Mouse (Mus musculus) hindbrain, embryonic 10.5 days (tissue): ENCODE results near the gene Wscd2. TPM values are rescaled to one million over a fixed set of nuclear protein-coding genes. Genes with fewer than 3 reads are reported as not detected.
A peak's percentile ranks its signal among the peaks of the same experiment; 100 is the strongest.
"Not testable (repeated sequence)": the region's sequence is repeated elsewhere in the genome, so short reads cannot be mapped to it uniquely, and the experiment has no call there.

Experiments
- DNase-seq: peaks from one replicate; pipeline ENCODE4 v3.0.0-alpha.2; 2017; ENCODE audit warnings: low spot score
- H3K27ac ChIP-seq: fragments of 300-500 bp; sonication (generic); 2 replicates; pipeline ENCODE4 v1.5.1; 2016; ENCODE audit warnings: mild to moderate bottlenecking, moderate library complexity
- H3K27me3 ChIP-seq: fragments of 300-500 bp; sonication (generic); 2 replicates; pipeline ENCODE4 v1.6.1; 2016; ENCODE audit warnings: mild to moderate bottlenecking; ENCODE audit not compliant: poor library complexity, insufficient read depth, severe bottlenecking
- H3K36me3 ChIP-seq: fragments of 300-500 bp; sonication (generic); 2 replicates; pipeline ENCODE4 v1.6.1; 2016; ENCODE audit warnings: mild to moderate bottlenecking, moderate library complexity
- H3K4me1 ChIP-seq: fragments of 300-500 bp; sonication (generic); replicated peaks from 2 replicates; pipeline ENCODE4 v1.6.1; 2016; ENCODE audit warnings: mild to moderate bottlenecking
- H3K4me3 ChIP-seq: fragments of 300-500 bp; sonication (generic); 2 replicates; pipeline ENCODE4 v1.5.1; 2016; ENCODE audit warnings: mild to moderate bottlenecking, moderate library complexity
- H3K9me3 ChIP-seq: fragments of 300-500 bp; sonication (generic); 2 replicates; pipeline ENCODE4 v1.6.1; 2016; ENCODE audit warnings: mild to moderate bottlenecking, moderate library complexity
- WGBS: fragments of 180-500 bp; shearing (Covaris S2); methylation state at CpG from one replicate; pipeline ENCODE4 v1.1.7; 2016; 5-methylcytosine and 5-hydroxymethylcytosine counted together
- polyA plus RNA-seq: library from polyadenylated mRNA; unstranded; fragments of >200 nt; fragmentation: Nextera tagmentation; extraction: Ambion mirVana; gene quantifications from 2 replicates; pipeline ENCODE4 v1.2.1, GENCODE M21; 2016

Wscd2 gene
- polyA plus RNA-seq, 1 experiment from 2014 or later, result 14.5 TPM

DNA sequence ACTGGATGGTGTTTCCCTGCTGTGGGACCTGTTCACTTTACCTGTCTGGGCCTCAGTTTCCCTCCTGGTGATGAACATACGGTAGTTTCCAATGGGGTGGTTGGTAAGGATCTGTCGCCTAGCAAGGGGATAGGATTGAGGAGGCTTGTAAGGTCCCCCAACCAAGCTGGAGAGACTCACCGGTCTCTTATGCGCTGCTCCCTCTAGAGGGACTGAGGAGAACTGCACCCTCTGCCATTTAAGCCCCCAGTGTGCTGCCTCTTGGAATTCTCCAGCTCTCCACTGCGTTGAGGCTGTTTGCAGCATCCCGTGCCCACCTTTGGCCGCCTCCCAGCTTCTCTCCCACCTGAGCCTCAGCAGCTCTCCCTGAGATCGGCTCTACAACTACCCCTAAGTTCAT lies 90.1 kb downstream of the Wscd2 start:
- 50% methylated on average over 8 of the region's 8 CpGs for WGBS
- Histone ChIP-seq H3K36me3 (no peaks in the 10 kb centered on the region), H3K4me3 (no peak overlapping the region), H3K4me1 (peaks cover 26% of the 10 kb centered on the region), H3K27me3 (no peaks in the 10 kb centered on the region), H3K27ac (no peak overlapping the region), H3K9me3 (no peaks in the 10 kb centered on the region)
- DNase-seq, result peak; percentile 30

DNA sequence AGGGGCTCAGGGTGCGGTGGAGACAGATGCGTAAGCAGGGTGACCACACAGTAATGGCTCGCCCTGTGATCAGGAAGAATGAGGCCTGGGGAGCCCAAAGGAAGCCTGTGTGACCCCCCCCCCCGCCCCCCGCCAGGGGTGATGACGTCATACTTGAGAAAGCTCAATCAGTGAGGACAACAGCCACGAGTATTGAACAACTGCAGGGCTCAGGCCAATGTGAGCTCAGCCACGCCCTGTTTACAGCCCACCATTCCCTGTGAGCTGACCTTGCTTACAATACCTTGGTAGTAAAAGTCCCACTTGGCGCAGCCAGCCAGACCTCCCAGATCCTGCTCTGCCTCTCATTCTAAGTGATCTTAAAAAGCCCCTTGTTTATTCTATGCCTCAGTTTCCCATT lies 90.7 kb downstream of the Wscd2 start:
- H3K9me3 ChIP-seq, result no peaks in the 10 kb centered on the region
- WGBS, result 69% methylated on average over 9 of the region's 9 CpGs
- H3K4me1 ChIP-seq, result peaks cover 32% of the 10 kb centered on the region
- H3K36me3 ChIP-seq, result no peaks in the 10 kb centered on the region
- DNase-seq, result no peak
- no peak overlapping the region for H3K27ac ChIP-seq
- H3K4me3 ChIP-seq, result no peak overlapping the region
- no peaks in the 10 kb centered on the region for H3K27me3 ChIP-seq

- DNase-seq, result no peak
- H3K4me1 ChIP-seq, result peaks cover 30% of the 10 kb centered on the region
These were observed 93.5 kb downstream of the Wscd2 start for GRCm38 (mm10) chr5:113583424-113584162.

DNA sequence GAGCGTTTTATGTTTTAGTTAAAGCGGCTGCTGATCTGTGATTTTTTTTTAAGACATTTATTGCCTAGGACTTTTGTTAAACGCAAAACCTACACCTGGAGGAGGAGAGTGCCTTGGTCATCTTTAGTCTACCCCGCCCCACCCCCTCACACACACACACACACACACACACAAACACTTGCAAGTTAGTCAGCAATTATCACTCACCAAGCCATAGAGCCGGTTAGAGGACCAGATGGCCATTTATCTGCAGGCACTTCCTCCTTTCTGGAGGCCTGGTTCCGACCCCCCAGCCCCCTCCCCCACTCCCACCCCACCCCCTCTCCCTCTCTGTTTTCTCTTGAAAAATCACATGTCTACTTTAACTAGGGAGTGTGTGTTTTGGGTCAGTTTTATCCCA lies 94.3 kb downstream of the Wscd2 start:
- DNase-seq, result peak; percentile 23
- Histone ChIP-seq H3K27me3 (no peaks in the 10 kb centered on the region; the same call in 1 of the 2 replicates), H3K4me1 (peaks cover 38% of the 10 kb centered on the region), H3K27ac (peak overlapping the region; percentile 26; the same call in 1 of the 2 replicates), H3K4me3 (no peak overlapping the region), H3K9me3 (no peaks in the 10 kb centered on the region), H3K36me3 (0 out of 2 replicates have a peak, but pooled peaks cover 4% of the 10 kb centered on the region)
- 50% methylated on average over 6 of the region's 6 CpGs for WGBS

More at GRCm38 (mm10) chr5:113583424-113584162, 93.5 kb downstream of the Wscd2 start:
- H3K9me3 ChIP-seq, result no peaks in the 10 kb centered on the region
- 77% methylated on average over 5 of the region's 5 CpGs for WGBS
- no peak overlapping the region for H3K4me3 ChIP-seq
- no peaks in the 10 kb centered on the region; the same call in 1 of the 2 replicates for H3K27me3 ChIP-seq
- H3K27ac ChIP-seq, result no peak overlapping the region; the same call in 1 of the 2 replicates
- H3K36me3 ChIP-seq, result 0 out of 2 replicates have a peak, but pooled peaks cover 4% of the 10 kb centered on the region

DNA sequence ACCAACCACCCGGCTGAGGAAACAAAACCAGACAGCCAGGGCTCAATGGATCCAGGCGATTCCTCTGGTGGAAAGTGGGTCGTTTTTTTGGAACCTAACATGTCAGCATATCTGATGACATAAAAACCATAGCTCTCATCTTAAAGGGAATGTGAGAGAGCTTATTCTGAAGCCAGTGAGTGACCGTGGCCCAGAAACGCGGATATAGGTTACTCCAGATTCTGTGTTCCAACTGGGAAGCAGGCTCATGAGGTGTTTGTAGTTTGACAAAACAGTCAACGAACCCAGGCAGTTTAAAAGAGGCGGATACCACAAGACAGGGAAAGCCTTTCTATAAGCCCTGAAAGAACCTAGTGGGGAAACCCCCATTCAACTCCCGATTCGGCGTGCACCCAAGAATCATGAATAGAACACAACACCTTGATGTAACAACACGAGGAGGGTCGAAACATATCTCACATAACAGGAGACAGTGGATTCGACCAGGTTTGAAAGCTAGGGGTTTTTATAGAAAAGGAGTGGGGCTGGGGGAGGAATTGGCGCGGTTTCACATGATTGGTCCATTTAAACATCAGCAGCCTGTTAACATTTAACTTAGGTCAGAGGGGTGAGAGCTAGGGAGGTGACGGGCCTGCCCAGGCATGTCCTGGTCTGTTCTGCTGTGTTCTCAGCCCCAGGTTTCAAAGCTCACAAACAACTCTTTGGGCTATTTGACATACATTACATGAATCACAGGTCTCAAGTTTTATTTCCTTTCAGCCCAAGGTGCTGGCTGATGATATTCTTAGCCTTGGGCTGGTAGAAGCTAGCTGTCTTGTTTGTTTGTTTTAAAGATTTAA lies 95.7 kb downstream of the Wscd2 start:
- WGBS, result 80% methylated on average over 17 of the region's 17 CpGs
- H3K4me1 ChIP-seq, result peaks cover 48% of the 10 kb centered on the region
- H3K27ac ChIP-seq, result 0 out of 2 replicates have a peak overlapping the region, but pooled peaks have one; percentile 17

GRCm38 (mm10) chr5:113586458-113586849 lies 96.3 kb downstream of the Wscd2 start:
- H3K4me1 ChIP-seq, result peaks cover 54% of the 10 kb centered on the region
- 40% methylated on average over 5 of the region's 5 CpGs for WGBS
- not testable (repeated sequence) for H3K4me3 ChIP-seq, DNase-seq, H3K27ac ChIP-seq, H3K27me3 ChIP-seq, H3K36me3 ChIP-seq, H3K9me3 ChIP-seq

More for the DNA sequence above, 95.7 kb downstream of the Wscd2 start:
- DNase-seq, H3K36me3 ChIP-seq, H3K27me3 ChIP-seq, H3K9me3 ChIP-seq, H3K4me3 ChIP-seq: not testable (repeated sequence)

DNA sequence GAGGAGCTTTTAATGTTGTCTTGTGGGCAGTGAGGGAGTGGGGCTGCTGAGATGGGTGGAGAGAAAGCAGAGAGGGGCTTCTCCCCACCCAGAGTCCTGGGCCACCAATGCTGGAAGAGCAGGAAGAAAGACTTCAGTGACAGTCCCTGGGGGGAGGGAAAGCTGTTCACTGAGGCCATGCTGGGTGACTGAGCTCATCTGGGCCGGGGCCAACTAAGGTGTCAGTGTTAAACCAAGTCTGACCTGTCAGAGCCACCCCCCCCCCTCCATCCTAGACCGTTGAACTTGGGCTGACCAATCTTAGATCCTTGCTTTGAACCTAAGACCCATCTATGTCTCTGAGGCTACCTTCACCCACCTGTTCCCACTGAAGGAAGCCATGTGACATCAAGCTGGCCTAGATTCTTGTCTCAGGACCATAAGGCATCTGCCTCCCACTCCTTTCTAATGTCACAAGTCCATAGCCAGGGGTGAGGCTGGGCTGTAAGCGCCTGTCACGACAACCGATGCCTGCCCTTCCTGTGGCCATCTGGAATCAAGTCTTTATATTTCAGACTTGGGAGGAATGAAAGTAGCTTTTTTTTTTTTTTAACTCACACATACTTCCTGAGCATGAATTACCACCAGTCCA lies 100.0 kb downstream of the Wscd2 start:
- H3K4me3 ChIP-seq, result no peak overlapping the region
- peaks cover 74% of the 10 kb centered on the region for H3K4me1 ChIP-seq
- DNase-seq, result no peak
- peak overlapping the region; percentile 70 for H3K27ac ChIP-seq
- H3K9me3 ChIP-seq, result no peaks in the 10 kb centered on the region
- 0 out of 2 replicates have a peak, but pooled peaks cover 4% of the 10 kb centered on the region for H3K36me3 ChIP-seq
- H3K27me3 ChIP-seq, result no peaks in the 10 kb centered on the region; the same call in none of the 2 replicates
- 68% methylated on average over 5 of the region's 5 CpGs for WGBS

- 0 out of 2 replicates have a peak, but pooled peaks cover 4% of the 10 kb centered on the region for H3K36me3 ChIP-seq
- H3K4me1 ChIP-seq, result peaks cover 67% of the 10 kb centered on the region
- no peak for DNase-seq
These were observed 101.0 kb downstream of the Wscd2 start for GRCm38 (mm10) chr5:113591166-113591565.

GRCm38 (mm10) chr5:113591751-113592230 lies 101.7 kb downstream of the Wscd2 start:
- 7% methylated on average over 6 of the region's 6 CpGs for WGBS
- H3K36me3 ChIP-seq, result 0 out of 2 replicates have a peak, but pooled peaks cover 4% of the 10 kb centered on the region
- H3K4me3 ChIP-seq, result no peak overlapping the region
- peaks cover 69% of the 10 kb centered on the region for H3K4me1 ChIP-seq
- DNase-seq, result peak; percentile 66
- no peaks in the 10 kb centered on the region for H3K9me3 ChIP-seq
- no peaks in the 10 kb centered on the region; the same call in none of the 2 replicates for H3K27me3 ChIP-seq
- H3K27ac ChIP-seq, result peak overlapping the region; percentile 79

More at GRCm38 (mm10) chr5:113591166-113591565, 101.0 kb downstream of the Wscd2 start:
- WGBS, result 8% methylated on average over 3 of the region's 3 CpGs
- H3K27me3 ChIP-seq, result no peaks in the 10 kb centered on the region; the same call in none of the 2 replicates
- no peaks in the 10 kb centered on the region for H3K9me3 ChIP-seq
- H3K27ac ChIP-seq, result peak overlapping the region; percentile 79
- no peak overlapping the region for H3K4me3 ChIP-seq

DNA sequence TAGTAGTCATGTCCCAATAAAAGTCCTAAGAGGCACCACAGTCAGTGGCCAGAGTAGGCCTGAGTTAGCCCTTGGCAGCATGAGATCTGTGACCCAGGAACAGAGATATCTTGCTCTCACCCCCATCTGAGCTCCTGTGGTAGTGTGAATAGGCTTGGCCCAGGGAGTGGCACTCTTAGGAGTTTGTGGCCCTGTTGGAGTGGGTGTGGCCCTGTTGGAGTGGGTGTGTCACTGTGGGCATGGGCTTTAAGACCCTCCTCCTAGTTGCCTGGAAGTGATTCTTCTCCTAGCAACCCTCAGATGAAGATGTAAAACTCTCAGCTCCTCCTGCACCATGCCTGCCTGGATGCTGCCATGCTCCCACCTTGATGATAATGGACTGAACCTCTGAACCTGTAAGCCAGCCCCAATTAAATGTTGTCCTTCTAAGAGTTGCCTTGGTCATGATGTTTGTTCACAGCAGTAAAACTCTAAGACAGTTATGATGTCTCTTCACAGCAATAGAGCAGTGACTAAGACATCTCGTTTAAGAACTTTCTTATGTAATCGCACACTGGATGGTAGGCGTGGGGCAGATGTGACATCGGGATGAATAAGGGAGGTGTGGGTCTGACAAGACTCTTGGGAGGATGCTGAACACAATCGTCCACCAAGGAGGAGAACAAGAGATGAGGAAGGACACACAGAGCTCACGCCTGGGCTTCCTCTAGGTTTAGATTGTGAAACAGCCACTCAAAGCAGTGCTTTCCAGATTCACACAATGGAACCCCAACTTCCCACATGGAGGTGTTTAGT lies 104.0 kb downstream of the Wscd2 start:
- peak overlapping the region; percentile 35; the same call in 1 of the 2 replicates for H3K27ac ChIP-seq
- 89% methylated on average over 6 of the region's 6 CpGs for WGBS

GRCm38 (mm10) chr5:113596252-113596651 lies 106.1 kb downstream of the Wscd2 start:
- no peak for DNase-seq
- 84% methylated on average over 9 of the region's 9 CpGs for WGBS
- Histone ChIP-seq H3K27me3 (no peaks in the 10 kb centered on the region), H3K27ac (no peak overlapping the region), H3K9me3 (0 out of 2 replicates have a peak, but pooled peaks cover 3% of the 10 kb centered on the region), H3K4me1 (peaks cover 42% of the 10 kb centered on the region), H3K4me3 (no peak overlapping the region), H3K36me3 (no peaks in the 10 kb centered on the region)

More for the DNA sequence above, 104.0 kb downstream of the Wscd2 start:
- H3K36me3 ChIP-seq, result no peaks in the 10 kb centered on the region
- 0 out of 2 replicates have a peak, but pooled peaks cover 2% of the 10 kb centered on the region for H3K9me3 ChIP-seq
- H3K27me3 ChIP-seq, result no peaks in the 10 kb centered on the region; the same call in 1 of the 2 replicates
- no peak for DNase-seq
- H3K4me3 ChIP-seq, result no peak overlapping the region
- H3K4me1 ChIP-seq, result peaks cover 54% of the 10 kb centered on the region
